Mouse (Mus musculus): ENCODE data around the gene Hrg.

GRCm38 (mm10) chr16:22967383-22968030, 16.6 kb downstream of the Hrg start:
- TF ChIP-seq CTCF (IDR thresholded peaks at IDR 0.05; ENCODE audit: control insufficient read depth, insufficient read depth, insufficient replicate concordance, low read depth, low read length) (no peak), POLR2A (IDR thresholded peaks at IDR 0.05; ENCODE audit: control insufficient read depth, low read depth, low read length) (no peak)

Measured in testis, adult 2 months (tissue).